Comparison of ENCODE assay signal across 15 mouse cellular contexts in genomic region chr3:51927043-51927442, GRCm38 (mm10).
DNase-seq lines count a peak whose midpoint lies in the region; ATAC-seq lines count a peak whose summit lies in the region.
"Had no signal": no experiment of that assay in that cellular context is flagged by ENCODE, and none has a peak within 500 bp of the region (broad histone marks: within the 10 kb centered on the region; RNA-seq: fewer than 3 reads in every experiment).

No protein-coding gene starts in this region.

- H3K4me2 ChIP-seq in liver, embryonic 12.5 days, result no peak overlapping the region
- H3K4me2 ChIP-seq: heart, embryonic 11.5 days had no signal

- peak; percentile 14 for DNase-seq in embryo, embryonic 10 days (ENCODE audit: low spot score)
- DNase-seq in embryo, embryonic 9.5 days (ENCODE audit: extremely low spot score), result no peak
- DNase-seq in 3T3-L1 (ENCODE audit: low read depth, low spot score), result peak; percentile 30
- no peak for DNase-seq in embryonic facial prominence, embryonic 10.5 days (ENCODE audit: low spot score)
- DNase-seq in mesoderm, embryonic 11.5 days (ENCODE audit: low read depth, low spot score), result peak; percentile 48
- no peak for DNase-seq in cerebellum, postnatal 25 days
- DNase-seq: cerebellum, adult 18-20 months; gastrocnemius, postnatal 10 days; heart, postnatal 36 days; kidney, adult 2 months had no signal

- WGBS in embryonic facial prominence, embryonic 10.5 days, result 67% methylated on average over 6 of the region's 6 CpGs
- WGBS in liver, embryonic 12.5 days (ENCODE audit: insufficient replicate concordance), result 64% methylated on average over 6 of the region's 6 CpGs

- H3K4me3 ChIP-seq in embryonic facial prominence, embryonic 10.5 days, result no peak overlapping the region
- no peak overlapping the region for H3K4me3 ChIP-seq in liver, embryonic 12.5 days
- H3K4me3 ChIP-seq: embryonic facial prominence, embryonic 12.5 days; myocyte had no signal

- peaks cover 4% of the 10 kb centered on the region; the same call in 1 of the 2 replicates for H3K9me3 ChIP-seq in embryonic facial prominence, embryonic 10.5 days
- H3K9me3 ChIP-seq in liver, embryonic 12.5 days (replicated peaks), result no peaks in the 10 kb centered on the region
- H3K9me3 ChIP-seq: embryonic facial prominence, embryonic 12.5 days had no signal

- H3K36me3 ChIP-seq in embryonic facial prominence, embryonic 10.5 days (replicated peaks), result peaks cover 4% of the 10 kb centered on the region; the same call in 1 of the 2 replicates
- H3K36me3 ChIP-seq in liver, embryonic 12.5 days, result no peaks in the 10 kb centered on the region
- H3K36me3 ChIP-seq: embryonic facial prominence, embryonic 12.5 days had no signal

- ATAC-seq in inflammation-experienced regulatory T-cells, adult 6 months, result no peak
- no peak for ATAC-seq in liver, embryonic 12.5 days

- no peak overlapping the region for H3K9ac ChIP-seq in liver, embryonic 12.5 days
- H3K9ac ChIP-seq: embryonic facial prominence, embryonic 12.5 days had no signal

- H3K4me1 ChIP-seq in embryonic facial prominence, embryonic 10.5 days, result peaks cover 45% of the 10 kb centered on the region
- peaks cover 11% of the 10 kb centered on the region for H3K4me1 ChIP-seq in liver, embryonic 12.5 days

- H3K27ac ChIP-seq in embryonic facial prominence, embryonic 10.5 days (replicated peaks), result peak overlapping the region; percentile 72
- no peak overlapping the region for H3K27ac ChIP-seq in liver, embryonic 12.5 days
- H3K27ac ChIP-seq: embryonic facial prominence, embryonic 12.5 days had no signal

- H3K27me3 ChIP-seq in embryonic facial prominence, embryonic 10.5 days (replicated peaks; ENCODE audit: low read depth, poor library complexity, severe bottlenecking), result no peaks in the 10 kb centered on the region
- no peaks in the 10 kb centered on the region for H3K27me3 ChIP-seq in liver, embryonic 12.5 days (replicated peaks)
- H3K27me3 ChIP-seq: embryonic facial prominence, embryonic 12.5 days had no signal

Comparison
In these comparisons a context has a peak if more than half of its experiments do, and no peak if none do; other contexts are left out.
1. DNase-seq: peak in embryo, embryonic 10 days (single experiment), 3T3-L1 (single experiment) and mesoderm, embryonic 11.5 days (single experiment); none in embryo, embryonic 9.5 days (single experiment), embryonic facial prominence, embryonic 10.5 days (single experiment) and cerebellum, postnatal 25 days (0 of 2).